Mouse (Mus musculus) hematopoietic multipotent progenitor cell, adult 10-12 weeks (in vitro differentiated cells): Measurements from ENCODE around the gene Agxt. TPM values are rescaled to one million over a fixed set of nuclear protein-coding genes. Genes with fewer than 3 reads are reported as not detected.

Source experiments
- polyA plus RNA-seq: library from polyadenylated mRNA; stranded (reverse); fragments of >175 nt; gene quantifications from 2 replicates; pipeline ENCODE4 v1.2.3, GENCODE M21; 2012; ENCODE audit warnings: low replicate concordance

Gene Agxt
- not detected in 2 replicates for polyA plus RNA-seq

GRCm38 (mm10) chr1:93135036-93135526, at the start of gene Agxt:
Gene Agxt, plus strand, starts transcription at chr1:93135240.

GRCm38 (mm10) chr1:93101571-93102061, 33.4 kb upstream of the Agxt start, which contains the start of gene Kif1a:
Gene Kif1a, minus strand, starts transcription at chr1:93101951.

GRCm38 (mm10) chr1:93160501-93161133, 25.6 kb downstream of the Agxt start, which contains the start of gene 2310007B03Rik:
Gene 2310007B03Rik, minus strand, starts transcription at chr1:93160948.

GRCm38 (mm10) chr1:93168295-93168775, 33.3 kb downstream of the Agxt start, which contains the start of gene Crocc2:
Gene Crocc2, plus strand, starts transcription at chr1:93168725.

Other genes with a start within 250 kb of the Agxt start
- gene Ankmy1, start 232.3 kb upstream of the Agxt start, polyA plus RNA-seq = 0.30 and 0.40 TPM in 2 replicates
- gene Dusp28, start 228.3 kb upstream of the Agxt start, polyA plus RNA-seq = 14.8 TPM in 2 replicates
- 264 and 516 TPM in 2 replicates for gene Rnpepl1, start 224.5 kb upstream of the Agxt start, polyA plus RNA-seq
- 13.9 and 21.5 TPM in 2 replicates for gene Capn10, start 200.9 kb upstream of the Agxt start, polyA plus RNA-seq
- gene Gpr35, start 184.4 kb upstream of the Agxt start, polyA plus RNA-seq = 5.8 and 12.5 TPM in 2 replicates
- gene Aqp12, start 128.9 kb upstream of the Agxt start, polyA plus RNA-seq = not detected in 2 replicates
- 0.19 and 0.28 TPM in 2 replicates for gene Kif1a, start 33.3 kb upstream of the Agxt start, polyA plus RNA-seq
- not detected in 2 replicates for gene 2310007B03Rik, start 25.7 kb downstream of the Agxt start, polyA plus RNA-seq
- 0.02 TPM in 2 replicates for gene Crocc2, start 33.5 kb downstream of the Agxt start, polyA plus RNA-seq
- gene Sned1, start 100.6 kb downstream of the Agxt start, polyA plus RNA-seq = 1.4 and 2.2 TPM in 2 replicates
- gene Mterf4, start 170.7 kb downstream of the Agxt start, polyA plus RNA-seq = 2.9 and 3.5 TPM in 2 replicates
- 1.9 and 9.2 TPM in 2 replicates for gene Ppp1r7, start 207.6 kb downstream of the Agxt start, polyA plus RNA-seq
- 0.28 and 1.6 TPM in 2 replicates for gene Pask, start 208.2 kb downstream of the Agxt start, polyA plus RNA-seq
- 0.03 TPM in 1 of 2 replicates, not detected in the other for gene Ano7, start 238.7 kb downstream of the Agxt start, polyA plus RNA-seq